Mouse (Mus musculus) E14TG2a.4 (cell line): ENCODE results near the gene Gin1.

Source experiments
- CTCF ChIP-seq: conservative IDR thresholded peaks from 2 replicates; pipeline ENCODE4 v1.5.1; 2014; ENCODE audit warnings: low read length
- NANOG ChIP-seq: IDR thresholded peaks from 2 replicates; pipeline ENCODE4 v1.6.1; 2014; ENCODE audit warnings: borderline replicate concordance, low read length, mixed read lengths
- POU5F1 ChIP-seq: IDR thresholded peaks from 2 replicates; pipeline ENCODE4 v1.6.1; 2014; ENCODE audit warnings: low read length, borderline replicate concordance

DNA sequence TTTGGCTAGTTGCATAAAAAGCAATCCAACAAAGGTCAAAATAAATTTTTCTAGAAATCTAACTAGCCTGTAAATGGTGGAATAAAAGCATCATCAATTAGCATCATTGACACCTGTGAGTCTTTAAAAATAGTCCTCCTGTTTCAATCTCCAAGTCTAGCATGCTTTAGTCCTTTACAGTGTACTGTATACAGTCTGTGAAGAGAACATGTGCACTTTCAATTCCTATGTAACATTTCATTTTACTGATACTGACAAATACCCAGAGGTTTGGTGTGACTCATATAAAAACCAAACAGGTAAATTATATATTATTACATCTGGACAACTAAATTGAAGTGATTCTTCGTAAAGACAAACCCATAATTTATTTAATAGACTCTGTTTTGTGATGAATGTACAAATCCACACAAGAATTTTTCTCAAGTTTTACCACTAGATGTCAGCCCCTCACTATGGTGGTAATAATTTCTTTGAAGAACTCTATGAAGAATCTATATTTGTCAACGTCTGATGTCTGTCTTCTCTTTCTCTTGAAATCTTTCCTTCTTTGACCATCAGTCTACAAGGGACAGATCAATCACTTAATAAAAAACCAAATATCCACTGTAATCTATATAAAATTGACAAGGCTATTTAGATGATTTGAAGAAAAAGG is 39.4 kb downstream of the Gin1 start:
- TF ChIP-seq CTCF (no peak; the same call in 1 of the 2 replicates), POU5F1 (no peak), NANOG (no peak)
